ENCODE assay signal across 13 mouse cellular contexts in the genomic region with DNA sequence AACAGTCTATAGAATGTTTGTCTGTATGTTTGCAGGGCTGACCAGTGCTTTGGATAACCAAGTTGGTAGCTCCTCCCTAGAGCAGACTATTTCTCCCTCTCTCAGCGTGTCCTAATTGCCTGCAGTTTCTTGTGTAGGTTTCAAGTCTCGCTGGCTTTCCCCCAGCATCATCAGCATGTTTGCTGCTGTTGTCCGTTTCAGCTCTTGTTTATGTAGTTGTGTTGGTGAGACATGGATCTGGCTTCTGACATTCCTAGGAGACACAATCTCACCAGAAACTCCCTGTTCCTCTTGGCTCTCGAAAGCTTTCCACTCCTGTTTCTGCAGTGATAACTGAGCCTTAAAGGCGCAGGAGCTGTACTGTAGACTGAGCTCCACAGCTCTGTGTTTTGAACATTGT.
DNase-seq lines count a peak whose midpoint lies in the region; ATAC-seq lines count a peak whose summit lies in the region.
"Had no signal": no experiment of that assay in that cellular context is flagged by ENCODE, and none has a peak within 500 bp of the region (broad histone marks: within the 10 kb centered on the region; RNA-seq: fewer than 3 reads in every experiment).

No protein-coding gene starts in this region.

- no peak overlapping the region for H3K4me2 ChIP-seq in hindbrain, embryonic 11.5 days (replicated peaks; ENCODE audit: low read depth, low read length)
- H3K4me2 ChIP-seq in hindbrain, embryonic 14.5 days (replicated peaks): no peak overlapping the region
- H3K4me2 ChIP-seq: embryonic facial prominence, embryonic 15.5 days; midbrain, embryonic 12.5 days; neural tube, embryonic 13.5 days had no signal

- no peak for ATAC-seq in hindbrain, embryonic 11.5 days (ENCODE audit: low FRiP score)
- ATAC-seq in hindbrain, embryonic 14.5 days (ENCODE audit: low FRiP score): no peak

- 77% methylated on average over 5 of the region's 5 CpGs for WGBS in hindbrain, embryonic 11.5 days
- 78% methylated on average over 5 of the region's 5 CpGs for WGBS in hindbrain, embryonic 14.5 days

- no peaks in the 10 kb centered on the region for H3K27me3 ChIP-seq in hindbrain, embryonic 11.5 days (ENCODE audit: control insufficient read depth, insufficient read depth, low read length)
- no peaks in the 10 kb centered on the region for H3K27me3 ChIP-seq in hindbrain, embryonic 14.5 days (ENCODE audit: control insufficient read depth, insufficient read depth, low read length)
- H3K27me3 ChIP-seq: embryonic facial prominence, embryonic 15.5 days; midbrain, embryonic 12.5 days; neural tube, embryonic 13.5 days had no signal

- H3K36me3 ChIP-seq in hindbrain, embryonic 11.5 days (ENCODE audit: control insufficient read depth, insufficient read depth, low read length): no peaks in the 10 kb centered on the region
- no peaks in the 10 kb centered on the region for H3K36me3 ChIP-seq in hindbrain, embryonic 14.5 days (replicated peaks; ENCODE audit: control insufficient read depth, insufficient read depth)
- H3K36me3 ChIP-seq: embryonic facial prominence, embryonic 15.5 days; midbrain, embryonic 12.5 days; neural tube, embryonic 13.5 days had no signal

- no peak overlapping the region for H3K9ac ChIP-seq in hindbrain, embryonic 11.5 days (ENCODE audit: low read depth, low read length)
- H3K9ac ChIP-seq in hindbrain, embryonic 14.5 days: no peak overlapping the region
- H3K9ac ChIP-seq: embryonic facial prominence, embryonic 15.5 days; liver, embryonic 14.5 days; midbrain, embryonic 12.5 days; neural tube, embryonic 13.5 days had no signal

- H3K27ac ChIP-seq in hindbrain, embryonic 11.5 days (ENCODE audit: low read depth, low read length): no peak overlapping the region
- H3K27ac ChIP-seq in hindbrain, embryonic 14.5 days: no peak overlapping the region
- H3K27ac ChIP-seq: embryonic facial prominence, embryonic 15.5 days; liver, embryonic 14.5 days; midbrain, embryonic 12.5 days; neural tube, embryonic 13.5 days had no signal

- DNase-seq in ovary, adult 18-20 months (ENCODE audit: low spot score): peak; percentile 55
- DNase-seq in ovary, postnatal 36 days (ENCODE audit: low spot score): no peak
- peak; percentile 77 to 80 for DNase-seq in heart, adult 18-20 months
- peak; percentile 43 to 47 for DNase-seq in heart, postnatal 14 days
- DNase-seq in hindbrain, embryonic 11.5 days (ENCODE audit: low spot score): no peak
- DNase-seq in hindbrain, embryonic 14.5 days (ENCODE audit: low spot score): no peak
- no peak for DNase-seq in spleen, postnatal 4 days (ENCODE audit: low spot score in 2 of 2)
- DNase-seq: adrenal gland, postnatal 25 days; cerebellum, adult 18-20 months had no signal

- H3K9me3 ChIP-seq in hindbrain, embryonic 11.5 days (ENCODE audit: control insufficient read depth, low read length): no peaks in the 10 kb centered on the region
- no peaks in the 10 kb centered on the region for H3K9me3 ChIP-seq in hindbrain, embryonic 14.5 days (ENCODE audit: control insufficient read depth, low read length)
- H3K9me3 ChIP-seq: embryonic facial prominence, embryonic 15.5 days; midbrain, embryonic 12.5 days; neural tube, embryonic 13.5 days had no signal

- intact Hi-C loops in heart, postnatal 14 days (cut with DNase I): no loop called here

- no peaks in the 10 kb centered on the region for H3K4me1 ChIP-seq in hindbrain, embryonic 11.5 days (replicated peaks; ENCODE audit: control insufficient read depth, insufficient read depth, low read length)
- no peaks in the 10 kb centered on the region for H3K4me1 ChIP-seq in hindbrain, embryonic 14.5 days (replicated peaks; ENCODE audit: control insufficient read depth, insufficient read depth, low read length)

- no peak overlapping the region for H3K4me3 ChIP-seq in hindbrain, embryonic 11.5 days (ENCODE audit: low read depth, low read length)
- no peak overlapping the region for H3K4me3 ChIP-seq in hindbrain, embryonic 14.5 days (replicated peaks; ENCODE audit: low read length)
- H3K4me3 ChIP-seq: embryonic facial prominence, embryonic 15.5 days; midbrain, embryonic 12.5 days; neural tube, embryonic 13.5 days had no signal

Comparison
In these comparisons a context has a peak if more than half of its experiments do, and no peak if none do; other contexts are left out.
1. DNase-seq: peak in ovary, adult 18-20 months (single experiment), heart, adult 18-20 months (2 of 2) and heart, postnatal 14 days (2 of 2); none in ovary, postnatal 36 days (single experiment), hindbrain, embryonic 11.5 days (single experiment), hindbrain, embryonic 14.5 days (single experiment) and spleen, postnatal 4 days (0 of 2).